Mouse (Mus musculus): ENCODE data around the gene Pde10a. TPM values are rescaled to one million over a fixed set of nuclear protein-coding genes. Genes with fewer than 3 reads are reported as not detected.

The Pde10a gene
- total RNA-seq, 2 experiments from 2014 or later, result 67.6 to 71.6 TPM

DNA sequence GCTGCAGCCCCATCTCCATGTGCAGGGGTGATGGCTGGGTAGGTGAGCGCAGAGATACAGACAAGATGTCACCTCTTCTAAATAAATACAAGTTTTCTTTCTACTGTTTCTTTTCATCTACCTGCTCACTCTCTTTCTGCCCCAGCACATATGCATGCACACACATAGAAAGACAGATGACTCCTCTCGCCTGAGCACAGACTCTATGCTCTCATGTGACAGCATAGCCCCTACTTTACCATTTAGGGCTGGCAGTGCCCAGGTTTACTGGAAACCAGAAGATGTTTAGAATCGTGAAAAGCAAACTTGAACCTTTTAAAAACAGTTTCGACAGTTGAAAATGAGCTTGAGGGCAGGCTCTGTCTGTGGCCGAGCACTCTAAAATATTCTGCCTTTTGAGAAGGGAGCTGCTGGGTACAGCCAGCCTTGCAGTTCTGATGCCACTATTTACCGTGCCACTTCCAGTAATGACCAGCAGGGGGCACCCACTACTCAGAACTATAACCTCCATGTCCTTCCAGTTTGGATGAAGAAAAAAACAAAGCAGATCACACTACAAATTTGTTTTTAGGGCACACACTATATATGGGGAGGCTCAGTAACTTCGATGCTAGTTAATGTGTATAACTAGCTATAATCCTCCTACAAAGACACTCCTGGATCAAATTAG lies 88.8 kb downstream of the Pde10a start:
- DNase-seq (ENCODE audit: low spot score in 2 of 2), result peak; percentile 83 to 91
- Histone ChIP-seq H3K27ac (no peak overlapping the region), H3K4me3 (no peak overlapping the region)
- peak; percentile 100 for TF ChIP-seq CTCF (conservative IDR thresholded peaks at IDR 0.05)

DNA sequence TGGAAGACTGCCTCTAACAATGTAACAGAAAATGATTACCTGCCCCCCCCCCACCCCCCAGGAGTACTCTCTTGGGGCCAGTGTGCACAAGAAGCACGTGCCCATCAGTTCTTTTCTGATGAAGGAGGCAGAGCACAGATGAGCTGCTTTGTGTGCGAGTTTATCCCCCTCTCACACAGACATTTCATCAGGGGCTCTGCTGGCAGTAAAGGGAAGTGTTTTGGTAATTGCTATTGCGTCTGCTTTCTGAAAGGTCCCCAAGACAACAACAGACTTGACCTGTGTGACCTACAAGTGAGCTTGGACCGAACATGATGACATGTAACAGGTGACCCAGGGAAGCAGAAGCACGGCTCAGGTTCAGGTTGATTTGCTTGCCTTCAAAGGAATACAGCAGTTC lies 95.2 kb downstream of the Pde10a start:
- DNase-seq (ENCODE audit: low spot score in 2 of 2), result no peak
- TF ChIP-seq CTCF (conservative IDR thresholded peaks at IDR 0.05), result peak; percentile 19; the same call in 1 of the 2 replicates

DNA sequence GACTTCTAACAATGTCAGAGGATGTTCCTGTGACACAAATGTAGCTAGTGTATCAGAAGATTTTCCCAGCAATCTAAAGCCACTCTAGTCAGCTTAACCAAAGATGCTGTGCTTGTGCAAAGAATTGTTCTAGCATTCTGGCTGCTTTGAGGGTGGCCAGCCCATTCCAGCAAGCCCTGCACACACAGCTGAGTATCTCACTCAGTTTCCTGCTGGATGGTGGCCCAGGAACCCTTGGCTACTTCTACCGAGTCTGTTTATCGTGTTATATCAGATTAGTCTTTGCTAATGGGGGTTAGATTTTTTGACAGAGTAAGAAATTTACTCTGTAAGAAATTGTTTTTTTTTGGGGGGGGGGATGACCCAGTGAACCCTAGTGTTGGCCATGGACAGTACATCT lies 95.9 kb downstream of the Pde10a start:
- Histone ChIP-seq H3K27ac (peak overlapping the region; percentile 18; the same call in 1 of the 2 replicates), H3K4me3 (no peak overlapping the region)
- TF ChIP-seq CTCF (conservative IDR thresholded peaks at IDR 0.05), result no peak
- DNase-seq (ENCODE audit: low spot score in 2 of 2), result no peak

More for the DNA sequence above, 95.2 kb downstream of the Pde10a start:
- Histone ChIP-seq H3K27ac (no peak overlapping the region), H3K4me3 (no peak overlapping the region)

DNA sequence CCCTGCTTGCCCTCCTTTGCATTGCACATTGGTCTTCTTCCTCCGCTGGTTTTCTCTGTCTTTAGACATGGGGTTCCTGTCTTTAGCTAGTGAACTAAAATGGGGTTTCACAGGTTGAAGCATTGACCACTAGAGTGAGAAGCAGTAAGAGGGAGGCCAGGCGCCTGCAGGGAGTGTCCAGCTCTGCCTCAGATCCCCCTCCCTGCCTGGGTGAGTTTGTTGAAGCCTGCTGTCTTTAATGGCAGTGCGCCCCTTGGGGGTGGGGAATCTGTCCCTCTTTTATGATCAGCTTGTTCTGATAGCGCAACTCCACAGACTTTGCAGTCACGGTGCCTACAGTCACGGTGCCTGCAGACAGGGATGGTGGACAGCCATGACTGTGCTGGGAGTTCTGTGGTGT lies 96.7 kb downstream of the Pde10a start:
- TF ChIP-seq CTCF (conservative IDR thresholded peaks at IDR 0.05), result no peak
- Histone ChIP-seq H3K4me3 (no peak overlapping the region), H3K27ac (0 out of 2 replicates have a peak overlapping the region, but pooled peaks have one; percentile 10)
- DNase-seq (ENCODE audit: low spot score in 2 of 2), result no peak

DNA sequence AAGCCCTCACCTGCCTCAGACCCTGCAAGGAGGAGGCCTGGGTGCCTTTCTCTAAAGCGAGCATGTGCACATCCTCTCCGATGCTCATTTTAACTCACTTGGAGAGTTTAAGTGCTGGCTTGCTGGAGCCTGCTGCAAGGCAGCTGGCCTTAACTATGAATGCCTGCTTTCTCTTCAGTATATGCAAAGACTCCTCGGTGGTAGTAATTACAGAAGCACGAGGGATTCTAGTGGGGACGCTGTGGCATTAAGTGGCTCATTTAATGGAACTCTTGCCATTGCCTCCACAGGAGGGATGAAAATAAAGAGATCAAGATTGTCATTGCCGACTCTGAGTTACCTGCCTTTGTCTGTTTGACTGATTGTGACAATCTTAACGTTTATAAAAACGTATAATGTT lies 101.2 kb downstream of the Pde10a start:
- H3K4me3 ChIP-seq, result no peak overlapping the region
- no peak for TF ChIP-seq CTCF (conservative IDR thresholded peaks at IDR 0.05)
- H3K27ac ChIP-seq, result no peak overlapping the region
- DNase-seq (ENCODE audit: low spot score in 2 of 2), result no peak

DNA sequence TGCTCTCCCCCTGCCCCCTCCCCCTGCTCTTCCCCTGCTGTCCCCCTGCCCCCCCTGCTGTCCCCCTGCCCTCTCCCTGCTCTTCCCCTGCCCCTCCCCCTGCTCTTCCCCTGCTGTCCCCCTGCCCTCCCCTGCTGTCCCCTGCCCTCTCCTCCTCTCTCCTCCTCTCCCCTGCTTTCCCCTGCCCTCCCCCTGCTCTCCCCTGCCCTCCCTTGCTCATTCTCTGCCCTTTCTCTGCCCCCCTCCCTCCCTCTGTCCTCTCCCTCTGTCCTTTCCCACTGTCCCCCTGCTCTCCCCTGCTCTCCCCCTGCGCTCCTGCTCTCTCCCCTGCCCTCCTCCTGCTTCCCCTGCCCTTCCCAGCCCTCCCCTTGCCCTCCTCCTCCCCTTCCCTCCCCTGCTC lies 106.5 kb downstream of the Pde10a start:
- Histone ChIP-seq H3K4me3 (no peak overlapping the region), H3K27ac (no peak overlapping the region)
- DNase-seq (ENCODE audit: low spot score in 2 of 2), result no peak
- no peak for TF ChIP-seq CTCF (conservative IDR thresholded peaks at IDR 0.05)

DNA sequence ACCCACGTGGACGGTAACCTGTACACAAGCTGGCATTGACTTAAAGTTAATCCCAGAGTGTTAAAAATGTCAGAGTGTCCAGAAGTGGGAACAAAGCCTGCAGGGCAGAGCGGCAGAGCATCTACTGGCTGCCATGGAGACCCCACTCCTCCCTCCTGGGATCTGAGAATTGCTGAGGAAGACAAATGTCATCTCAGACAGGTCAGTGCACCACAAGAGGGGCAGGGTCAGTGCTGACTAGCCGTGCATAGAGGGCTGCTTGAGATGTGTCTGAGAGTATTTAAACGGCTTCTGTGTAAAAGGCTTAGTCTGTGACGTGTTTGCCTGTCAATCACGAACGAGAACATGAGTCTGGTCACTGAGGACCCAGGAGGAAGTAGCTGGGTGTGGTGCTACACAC lies 108.4 kb downstream of the Pde10a start:
- H3K4me3 ChIP-seq, result no peak overlapping the region
- H3K27ac ChIP-seq, result no peak overlapping the region
- DNase-seq (ENCODE audit: low spot score in 2 of 2), result no peak
- no peak for TF ChIP-seq CTCF (conservative IDR thresholded peaks at IDR 0.05)

DNA sequence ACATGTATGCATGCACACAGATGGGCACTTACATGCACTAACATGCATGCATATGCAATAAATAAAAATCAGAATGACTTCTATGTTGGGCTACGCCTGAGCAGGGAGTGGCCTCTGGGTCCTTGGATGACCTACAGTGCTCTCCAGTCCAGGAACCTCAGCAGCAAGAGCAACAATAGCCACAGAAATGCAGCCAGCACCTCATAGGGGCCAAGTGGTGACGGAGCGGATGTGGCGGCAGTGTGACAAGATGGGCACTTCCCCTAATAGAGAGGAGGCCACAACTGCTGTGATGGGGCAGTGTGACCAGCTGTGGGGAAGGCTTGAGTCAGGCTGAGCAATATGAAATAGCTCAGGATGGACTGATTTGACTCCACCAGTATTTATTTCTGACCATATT lies 109.3 kb downstream of the Pde10a start:
- TF ChIP-seq CTCF (conservative IDR thresholded peaks at IDR 0.05), result no peak
- no peak for DNase-seq (ENCODE audit: low spot score in 2 of 2)
- Histone ChIP-seq H3K4me3 (no peak overlapping the region), H3K27ac (no peak overlapping the region)

DNA sequence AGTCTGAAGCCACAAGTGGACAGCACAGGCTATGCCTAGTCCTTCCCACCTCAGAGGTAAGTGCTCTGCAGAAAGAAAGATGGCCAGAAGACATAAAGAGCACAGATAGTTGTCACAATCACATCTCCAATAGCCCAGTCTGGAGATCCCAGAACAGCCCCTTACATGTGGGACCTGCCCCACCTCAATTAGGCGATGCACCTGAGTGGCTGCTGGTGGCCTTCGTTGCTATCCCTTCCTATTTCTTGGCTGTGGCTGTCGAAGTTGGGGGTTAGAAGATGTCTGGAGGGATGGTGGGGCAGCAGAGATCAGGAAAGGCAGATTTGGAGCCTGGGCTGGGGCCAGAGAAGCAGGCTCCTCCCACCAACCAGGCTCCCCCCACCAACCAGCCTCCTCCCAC lies 111.1 kb downstream of the Pde10a start:
- no peak for TF ChIP-seq CTCF (conservative IDR thresholded peaks at IDR 0.05)

DNA sequence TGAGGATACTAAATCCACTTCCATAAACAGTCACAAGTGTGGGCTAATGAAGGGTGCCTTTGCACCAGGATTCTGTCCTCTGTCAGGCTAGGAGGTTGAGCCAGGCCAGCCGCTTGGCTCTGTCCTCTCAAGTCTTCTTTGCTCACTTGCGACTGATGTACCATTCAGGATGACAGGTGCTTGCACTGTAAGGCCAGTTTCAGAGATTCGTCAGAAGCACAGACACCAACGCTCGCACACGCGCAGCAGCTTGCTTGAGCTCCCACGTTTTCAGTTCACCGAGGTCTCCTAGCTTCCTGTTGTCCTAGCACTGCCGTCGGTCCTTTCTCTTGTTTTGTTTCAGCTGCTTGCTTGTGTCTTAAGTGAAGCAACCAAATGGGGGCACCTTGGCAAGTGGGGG lies 111.5 kb downstream of the Pde10a start:
- Histone ChIP-seq H3K27ac (peak overlapping the region; percentile 49; the same call in 1 of the 2 replicates), H3K4me3 (no peak overlapping the region)
- TF ChIP-seq CTCF (conservative IDR thresholded peaks at IDR 0.05), result no peak
- DNase-seq (ENCODE audit: low spot score in 2 of 2), result no peak

More for the DNA sequence above, 111.1 kb downstream of the Pde10a start:
- no peak overlapping the region for H3K4me3 ChIP-seq
- H3K27ac ChIP-seq, result 0 out of 2 replicates have a peak overlapping the region, but pooled peaks have one; percentile 49
- DNase-seq (ENCODE audit: low spot score in 2 of 2), result no peak

DNA sequence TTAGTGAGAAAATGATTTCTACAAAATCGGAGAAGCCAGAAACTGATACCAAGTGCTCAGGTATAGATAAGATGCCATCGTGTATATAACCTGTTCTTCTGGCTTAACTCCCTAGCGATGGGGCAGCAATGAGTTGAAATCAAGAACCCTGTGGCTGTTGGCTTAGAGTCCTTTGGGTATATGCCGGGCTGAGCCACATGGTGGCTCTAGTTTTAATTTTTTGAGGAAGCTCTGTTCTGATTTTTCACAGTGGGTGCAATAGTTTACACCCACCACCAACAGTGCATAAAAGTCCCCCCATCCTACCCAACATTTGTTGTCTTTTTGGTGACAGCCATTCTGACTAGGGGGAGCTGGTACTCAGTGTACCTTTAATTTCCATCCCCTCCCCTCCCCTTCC lies 112.0 kb downstream of the Pde10a start:
- DNase-seq (ENCODE audit: low spot score in 2 of 2), result peak in 1 of 2 experiments; percentile 25
- H3K27ac ChIP-seq, result no peak overlapping the region
- H3K4me3 ChIP-seq, result no peak overlapping the region
- peak; percentile 80 for TF ChIP-seq CTCF (conservative IDR thresholded peaks at IDR 0.05)

DNA sequence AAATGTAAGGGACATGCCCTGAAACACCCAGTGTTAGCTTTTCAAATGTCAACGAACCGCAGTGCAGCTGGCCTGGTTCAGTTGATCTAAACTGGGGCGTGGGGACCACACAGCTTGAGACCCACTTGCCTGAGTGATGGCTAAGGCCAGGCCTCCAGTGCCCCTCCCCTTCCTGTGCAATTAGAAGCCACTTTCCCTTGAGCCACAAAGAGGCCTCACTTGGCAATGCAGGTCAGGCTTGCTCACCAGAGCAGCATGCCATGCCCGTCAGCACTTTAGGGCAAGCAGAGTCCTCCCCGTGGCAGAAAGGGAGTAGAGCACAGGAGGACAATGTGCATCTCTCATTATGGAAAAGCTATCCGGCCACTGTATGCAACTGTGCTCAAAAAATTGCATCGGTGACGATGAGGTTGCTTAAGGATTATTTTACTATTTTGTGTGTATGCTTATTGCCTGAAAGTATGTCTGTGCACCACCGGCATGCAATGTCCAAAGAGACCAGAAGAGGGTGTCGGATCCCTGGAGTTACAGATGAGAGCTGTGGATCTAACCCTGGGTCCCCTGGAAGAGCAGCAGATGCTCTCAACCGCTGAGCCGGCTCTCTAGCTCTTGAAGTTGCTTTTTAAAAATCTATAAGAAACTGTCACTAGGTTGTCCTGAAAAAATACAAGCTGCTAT lies 114.7 kb downstream of the Pde10a start:
- no peak overlapping the region for H3K4me3 ChIP-seq
- no peak overlapping the region for H3K27ac ChIP-seq
- peak; percentile 66 for TF ChIP-seq CTCF (conservative IDR thresholded peaks at IDR 0.05)
- DNase-seq (ENCODE audit: low spot score in 2 of 2), result no peak

DNA sequence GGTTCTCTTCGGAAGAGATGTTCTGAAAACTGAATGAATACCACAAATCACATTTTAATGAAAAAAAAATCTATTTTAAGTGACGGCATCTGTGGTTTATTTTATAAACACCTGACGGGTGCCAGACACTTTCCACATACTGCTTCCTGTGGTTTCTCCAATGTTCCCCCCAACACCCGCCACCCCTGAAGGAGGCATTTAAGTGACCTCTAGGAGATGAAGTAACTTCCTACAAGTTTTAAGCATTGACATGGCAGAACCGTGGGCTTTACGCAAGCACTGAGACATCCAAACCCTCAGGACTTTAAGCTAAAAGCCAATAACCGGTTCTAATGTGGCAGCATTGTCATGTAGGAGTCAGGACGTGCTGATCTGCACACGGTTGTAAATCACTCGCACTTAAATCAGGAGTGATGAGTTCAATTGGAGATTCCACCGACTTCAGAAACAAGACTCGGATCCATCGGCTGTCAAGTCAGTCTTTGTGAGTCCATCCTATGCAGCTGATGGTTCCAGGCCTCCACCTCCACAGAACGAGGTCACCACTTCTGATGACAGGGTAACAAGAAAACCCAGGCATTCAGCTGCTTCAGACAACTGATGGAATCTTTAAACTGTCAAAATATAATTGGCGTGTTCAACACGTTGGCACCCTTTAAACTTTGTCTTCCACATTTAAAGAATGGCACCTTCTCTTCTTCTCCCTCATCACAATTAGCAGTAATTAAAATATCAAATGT lies 115.7 kb downstream of the Pde10a start:
- H3K4me3 ChIP-seq, result no peak overlapping the region
- DNase-seq (ENCODE audit: low spot score in 2 of 2), result no peak
- H3K27ac ChIP-seq, result no peak overlapping the region
- no peak for TF ChIP-seq CTCF (conservative IDR thresholded peaks at IDR 0.05)
